Mouse (Mus musculus): Measurements from ENCODE around the gene Trir. TPM values are rescaled to one million over a fixed set of nuclear protein-coding genes. Genes with fewer than 3 reads are reported as not detected.

The Trir gene
- polyA plus RNA-seq, 1 experiment = 539 TPM

DNA sequence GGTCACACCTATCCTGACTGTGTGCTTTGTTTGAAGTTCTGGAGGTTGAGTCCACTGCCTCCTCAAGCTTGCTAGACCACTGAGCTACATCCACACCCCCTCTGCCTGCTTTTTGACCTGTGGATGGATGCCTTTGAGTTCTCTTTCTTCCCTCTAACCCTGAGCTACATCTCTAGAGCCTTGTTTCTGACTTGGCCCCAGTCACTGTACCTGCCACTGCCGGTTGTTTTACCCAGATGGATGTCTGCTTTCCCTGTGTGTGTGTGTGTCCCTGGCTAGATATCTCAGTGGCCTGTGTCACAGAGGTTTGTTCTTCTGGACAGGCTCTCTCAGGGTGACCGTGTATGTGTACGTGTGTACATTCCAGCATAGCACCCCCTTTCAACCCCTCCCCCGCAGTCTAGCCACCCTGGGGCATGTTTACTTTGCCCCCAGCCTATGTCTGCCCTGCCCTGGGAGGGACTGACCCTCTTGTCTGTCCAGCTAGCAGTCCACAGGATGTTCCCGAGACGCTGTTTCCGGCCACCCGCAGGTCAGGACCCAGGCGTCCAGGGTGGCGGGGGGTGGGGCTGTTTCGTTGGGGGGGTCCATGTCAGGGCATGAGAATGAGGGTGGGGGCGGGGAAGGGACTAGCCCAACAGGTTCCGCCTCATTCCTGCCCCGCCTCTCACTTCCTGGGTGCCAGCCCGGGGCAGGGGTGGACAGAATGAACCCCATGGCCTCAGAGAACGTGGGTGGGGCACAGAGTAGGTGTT, 42.2 kb upstream of the Trir start:
- no peaks in the 10 kb centered on the region for H3K36me3 ChIP-seq (replicated peaks; ENCODE audit: low read length)
- peaks cover 87% of the 10 kb centered on the region for H3K4me1 ChIP-seq
- TF ChIP-seq FLI1 (IDR thresholded peaks at IDR 0.05; ENCODE audit: low read length) (no peak), GATA1 (IDR thresholded peaks at IDR 0.05; ENCODE audit: borderline replicate concordance, low read length) (no peak)
- no peaks in the 10 kb centered on the region for H3K27me3 ChIP-seq (replicated peaks)
- H3K4me3 ChIP-seq (replicated peaks) = peak overlapping the region; percentile 92
- H3K9me3 ChIP-seq = no peaks in the 10 kb centered on the region

DNA sequence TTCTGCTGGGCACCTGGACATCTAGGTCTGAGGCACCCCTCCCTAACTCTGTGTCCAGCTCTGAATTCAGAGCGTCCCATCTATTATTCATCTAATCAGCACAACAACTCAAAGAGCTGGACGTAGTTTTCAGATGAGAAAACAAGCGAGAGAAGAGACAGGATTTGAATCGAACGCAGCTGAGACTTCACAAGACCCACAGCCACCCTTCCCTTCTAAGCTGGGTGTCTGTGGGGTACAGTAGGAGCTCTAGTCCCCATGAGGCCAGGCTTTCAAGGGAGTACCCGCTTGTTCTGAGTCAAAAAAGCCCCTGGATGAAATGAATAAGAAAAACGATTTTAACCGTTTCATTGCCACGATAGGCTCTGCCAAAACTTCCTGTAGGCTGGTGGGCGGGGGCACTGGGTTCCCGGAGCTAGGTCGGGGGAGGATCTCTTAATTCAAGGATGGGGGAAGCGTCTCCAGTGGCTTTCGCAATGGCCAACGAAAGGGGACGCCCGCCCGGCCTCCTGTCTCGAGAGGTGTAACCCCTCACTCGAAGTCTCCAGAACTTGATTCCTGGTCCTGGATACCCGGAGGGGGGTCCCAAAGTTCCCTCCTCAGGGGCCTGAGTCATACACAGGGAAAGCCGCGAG, 41.5 kb upstream of the Trir start:
- TF ChIP-seq GATA1 (IDR thresholded peaks at IDR 0.05; ENCODE audit: borderline replicate concordance, low read length) = no peak
- TF ChIP-seq FLI1 (IDR thresholded peaks at IDR 0.05; ENCODE audit: low read length) = no peak
- Histone ChIP-seq H3K4me3 (replicated peaks) (peak overlapping the region; percentile 92), H3K27me3 (replicated peaks) (no peaks in the 10 kb centered on the region), H3K9me3 (no peaks in the 10 kb centered on the region), H3K4me1 (peaks cover 82% of the 10 kb centered on the region), H3K36me3 (replicated peaks; ENCODE audit: low read length) (no peaks in the 10 kb centered on the region)

DNA sequence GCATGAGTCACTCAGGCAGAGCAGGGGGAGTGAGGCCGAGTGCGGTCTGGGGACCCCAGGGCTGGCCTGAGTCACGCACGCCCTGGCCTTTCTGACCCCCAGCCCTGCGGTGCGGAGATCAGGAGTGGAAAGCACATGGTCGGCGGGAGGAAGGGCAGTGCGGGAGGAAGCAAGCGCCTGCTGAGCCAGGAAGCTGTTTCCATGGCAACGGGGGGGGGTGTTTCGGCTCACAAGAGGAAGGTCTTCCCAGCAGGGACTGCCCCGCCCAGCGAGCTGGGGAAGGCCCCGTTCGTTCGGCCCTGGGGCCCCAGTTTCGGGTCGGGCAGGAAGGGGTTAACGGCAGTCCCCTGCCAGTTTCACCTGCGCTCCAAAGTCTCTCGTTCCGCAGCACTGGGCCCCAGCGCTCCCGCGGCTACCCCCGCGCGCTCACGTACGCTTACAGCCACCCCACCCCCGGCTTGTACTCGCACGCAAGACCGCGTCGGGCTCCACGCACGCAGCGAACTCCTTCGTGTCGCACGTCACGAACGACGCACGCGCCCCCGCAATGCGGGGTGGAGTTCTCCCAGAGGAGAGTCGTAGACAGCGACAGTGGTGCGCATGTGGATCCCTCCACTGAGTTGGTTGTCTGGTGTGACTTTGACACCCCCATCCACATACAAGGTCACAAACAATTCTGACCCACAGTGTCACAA, 40.8 kb upstream of the Trir start:
- Histone ChIP-seq H3K9me3 (no peaks in the 10 kb centered on the region), H3K27me3 (replicated peaks) (no peaks in the 10 kb centered on the region), H3K4me3 (replicated peaks) (peak overlapping the region; percentile 92), H3K36me3 (replicated peaks; ENCODE audit: low read length) (no peaks in the 10 kb centered on the region), H3K4me1 (peaks cover 79% of the 10 kb centered on the region)
- TF ChIP-seq FLI1 (IDR thresholded peaks at IDR 0.05; ENCODE audit: low read length) = no peak
- TF ChIP-seq GATA1 (IDR thresholded peaks at IDR 0.05; ENCODE audit: borderline replicate concordance, low read length) = no peak

DNA sequence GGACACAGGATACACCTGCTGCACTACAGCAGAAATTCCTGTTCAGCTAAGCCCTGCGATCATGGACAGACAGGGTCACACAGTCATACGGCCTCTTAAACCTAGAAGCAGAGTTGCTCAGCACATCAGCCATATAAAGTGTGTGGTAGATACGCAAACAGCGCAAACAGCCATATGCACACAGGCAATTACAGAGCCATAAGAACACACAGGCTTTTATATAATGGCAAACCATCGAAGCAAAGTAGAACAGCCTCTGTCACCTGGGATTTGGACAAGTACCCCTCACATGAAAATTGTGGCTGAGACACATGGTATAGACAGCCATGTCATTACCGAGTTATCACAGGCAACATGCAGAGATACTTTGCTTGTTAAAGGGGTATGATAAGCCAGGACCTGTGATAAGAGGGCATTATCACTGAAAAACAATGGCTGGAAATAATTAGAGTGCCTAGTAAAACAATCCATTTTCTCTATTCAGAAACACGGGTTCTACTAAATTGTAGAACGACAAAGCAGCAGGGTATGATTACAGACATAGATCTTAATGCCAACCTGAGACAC, 40.2 kb upstream of the Trir start:
- H3K4me3 ChIP-seq (replicated peaks) = peak overlapping the region; percentile 92
- H3K36me3 ChIP-seq (replicated peaks; ENCODE audit: low read length) = no peaks in the 10 kb centered on the region
- no peak for TF ChIP-seq GATA1 (IDR thresholded peaks at IDR 0.05; ENCODE audit: borderline replicate concordance, low read length)
- no peak for TF ChIP-seq FLI1 (IDR thresholded peaks at IDR 0.05; ENCODE audit: low read length)
- H3K4me1 ChIP-seq = peaks cover 79% of the 10 kb centered on the region
- no peaks in the 10 kb centered on the region for H3K27me3 ChIP-seq (replicated peaks)
- H3K9me3 ChIP-seq = no peaks in the 10 kb centered on the region

DNA sequence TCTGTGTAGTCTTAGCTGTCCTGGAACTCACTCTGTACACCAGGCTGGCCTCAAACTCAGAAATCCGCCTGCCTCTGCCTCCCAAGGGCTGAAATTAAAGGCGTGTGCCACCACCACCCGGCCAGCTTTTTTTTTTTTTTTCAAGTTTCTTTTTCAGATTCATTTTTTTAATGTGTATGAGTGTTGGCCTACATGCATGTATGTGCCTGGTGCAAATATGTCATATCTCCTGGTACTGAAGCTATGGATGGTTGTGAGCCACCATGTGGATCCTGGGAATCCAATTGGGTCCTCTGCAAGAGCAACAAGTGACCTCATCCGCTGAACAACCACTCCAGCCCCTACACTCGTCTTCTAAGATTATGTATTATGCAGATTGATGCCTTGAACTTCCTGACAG, 39.2 kb upstream of the Trir start:
- TF ChIP-seq FLI1 (IDR thresholded peaks at IDR 0.05; ENCODE audit: low read length) (no peak), GATA1 (IDR thresholded peaks at IDR 0.05; ENCODE audit: borderline replicate concordance, low read length) (no peak)
- H3K4me3 ChIP-seq (replicated peaks) = no peak overlapping the region
- no peaks in the 10 kb centered on the region for H3K9me3 ChIP-seq
- H3K36me3 ChIP-seq (replicated peaks; ENCODE audit: low read length) = no peaks in the 10 kb centered on the region
- H3K27me3 ChIP-seq (replicated peaks) = no peaks in the 10 kb centered on the region
- H3K4me1 ChIP-seq = peaks cover 75% of the 10 kb centered on the region

DNA sequence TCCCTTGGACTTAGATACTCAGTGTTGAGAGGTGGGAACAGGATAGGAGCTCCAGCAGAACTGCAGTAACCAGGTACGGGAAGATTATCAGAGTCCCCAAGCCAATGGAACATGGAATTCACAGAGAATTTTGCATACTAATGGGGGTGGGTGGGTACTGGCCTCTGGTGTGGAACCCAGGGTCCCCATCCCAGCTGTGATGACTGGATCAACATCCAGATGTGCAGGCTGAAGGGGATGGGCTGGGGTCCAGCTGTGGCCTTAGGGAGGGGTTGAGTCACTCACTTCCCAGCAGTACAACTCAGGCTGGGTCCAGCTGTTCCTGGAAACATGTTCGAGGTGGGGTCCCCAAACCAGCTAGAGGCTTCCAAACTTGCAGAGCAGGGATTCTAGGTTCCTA, 38.7 kb upstream of the Trir start:
- H3K4me1 ChIP-seq = peaks cover 75% of the 10 kb centered on the region
- H3K27me3 ChIP-seq (replicated peaks) = no peaks in the 10 kb centered on the region
- H3K36me3 ChIP-seq (replicated peaks; ENCODE audit: low read length) = no peaks in the 10 kb centered on the region
- H3K9me3 ChIP-seq = no peaks in the 10 kb centered on the region
- TF ChIP-seq GATA1 (IDR thresholded peaks at IDR 0.05; ENCODE audit: borderline replicate concordance, low read length) (no peak), FLI1 (IDR thresholded peaks at IDR 0.05; ENCODE audit: low read length) (no peak)
- H3K4me3 ChIP-seq (replicated peaks) = no peak overlapping the region

DNA sequence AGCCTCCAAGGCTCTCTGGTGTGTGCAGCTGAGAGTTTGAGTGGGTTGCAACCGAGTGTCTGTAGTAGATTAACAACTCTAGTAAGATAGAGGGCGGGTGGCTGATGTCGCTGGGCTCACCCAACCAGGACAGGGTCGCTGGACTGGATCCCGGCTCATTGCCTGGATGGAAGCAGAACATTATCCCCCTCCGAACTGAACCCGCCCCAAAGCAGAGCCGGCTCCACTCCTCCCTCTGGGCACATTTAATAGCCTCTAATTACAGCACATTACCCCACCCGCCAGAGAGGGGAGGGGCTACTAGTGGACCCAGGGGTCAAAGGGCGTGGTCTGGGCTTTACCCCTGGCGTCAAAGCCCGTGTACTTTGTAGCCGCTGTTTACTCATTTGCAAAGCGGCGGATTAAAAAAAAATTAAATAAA, 37.3 kb upstream of the Trir start:
- Histone ChIP-seq H3K4me3 (replicated peaks) (peak overlapping the region; percentile 97), H3K4me1 (peaks cover 70% of the 10 kb centered on the region), H3K36me3 (replicated peaks; ENCODE audit: low read length) (peaks cover 1% of the 10 kb centered on the region), H3K27me3 (replicated peaks) (no peaks in the 10 kb centered on the region), H3K9me3 (no peaks in the 10 kb centered on the region)
- TF ChIP-seq FLI1 (IDR thresholded peaks at IDR 0.05; ENCODE audit: low read length) = no peak
- TF ChIP-seq GATA1 (IDR thresholded peaks at IDR 0.05; ENCODE audit: borderline replicate concordance, low read length) = no peak

DNA sequence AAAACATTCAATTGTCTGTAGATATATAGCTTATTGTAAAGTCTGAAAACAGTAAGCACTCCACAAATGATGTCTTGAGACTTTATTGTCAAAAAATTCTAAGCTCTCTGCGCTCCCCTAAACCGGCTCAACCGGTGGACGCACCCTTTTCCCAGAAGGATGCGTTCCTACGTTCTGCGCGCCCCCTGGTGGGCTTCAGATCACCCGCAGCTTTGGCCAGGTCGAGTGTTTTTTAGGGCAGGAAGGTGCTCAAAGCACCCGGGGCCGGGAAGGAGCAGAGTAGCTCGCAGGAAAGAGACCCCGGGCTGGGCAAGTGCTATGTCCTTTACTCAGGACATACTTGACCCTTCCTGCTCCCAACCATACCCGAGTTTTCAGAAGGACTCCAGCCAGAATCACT, 36.8 kb upstream of the Trir start:
- TF ChIP-seq GATA1 (IDR thresholded peaks at IDR 0.05; ENCODE audit: borderline replicate concordance, low read length) (no peak), FLI1 (IDR thresholded peaks at IDR 0.05; ENCODE audit: low read length) (no peak)
- no peaks in the 10 kb centered on the region for H3K27me3 ChIP-seq (replicated peaks)
- peak overlapping the region; percentile 97 for H3K4me3 ChIP-seq (replicated peaks)
- no peaks in the 10 kb centered on the region for H3K9me3 ChIP-seq
- H3K36me3 ChIP-seq (replicated peaks; ENCODE audit: low read length) = peaks cover 4% of the 10 kb centered on the region
- H3K4me1 ChIP-seq = peaks cover 65% of the 10 kb centered on the region

DNA sequence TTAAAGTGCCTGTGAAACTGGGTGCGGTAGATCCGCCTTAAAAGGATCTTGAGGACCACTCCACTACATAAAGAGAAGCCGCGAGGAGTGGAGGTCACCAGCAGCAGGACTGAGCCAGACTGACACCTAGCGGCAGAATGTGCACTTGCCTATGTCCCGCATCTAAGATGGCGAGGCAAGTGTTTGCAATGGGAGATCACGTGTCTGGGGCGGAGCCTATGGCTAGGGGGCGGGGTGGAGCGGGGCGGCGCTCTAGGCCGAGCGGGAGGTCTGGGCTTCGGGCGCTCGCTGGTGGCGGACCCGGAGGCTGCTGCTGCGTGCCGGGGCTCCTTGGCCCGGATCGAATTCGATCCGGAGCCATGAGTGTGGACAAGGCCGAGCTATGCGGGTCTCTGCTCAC, 36.3 kb upstream of the Trir start, which contains the start of gene Hook2:
Hook2 (plus strand) TSS at position 255 of the 400 bp plus-strand sequence.
- Histone ChIP-seq H3K9me3 (no peaks in the 10 kb centered on the region), H3K36me3 (replicated peaks; ENCODE audit: low read length) (peaks cover 10% of the 10 kb centered on the region), H3K4me3 (replicated peaks) (peak within 1 kb of the TSS; percentile 97), H3K4me1 (peaks cover 60% of the 10 kb centered on the region), H3K27me3 (replicated peaks) (no peaks in the 10 kb centered on the region)
- TF ChIP-seq GATA1 (IDR thresholded peaks at IDR 0.05; ENCODE audit: borderline replicate concordance, low read length) = no peak
- TF ChIP-seq FLI1 (IDR thresholded peaks at IDR 0.05; ENCODE audit: low read length) = no peak

Measured in megakaryocyte, embryonic 14.5 days (primary cell).